Mouse (Mus musculus): ENCODE measurements around the gene Podxl. TPM values are rescaled to one million over a fixed set of nuclear protein-coding genes. Genes with fewer than 3 reads are reported as not detected.
"Not testable (repeated sequence)": the region's sequence is repeated elsewhere in the genome, so short reads cannot be mapped to it uniquely, and the experiment has no call there.

The Podxl gene
- total RNA-seq, 2 experiments from 2014 or later, result 18.5 to 28.4 TPM

DNA sequence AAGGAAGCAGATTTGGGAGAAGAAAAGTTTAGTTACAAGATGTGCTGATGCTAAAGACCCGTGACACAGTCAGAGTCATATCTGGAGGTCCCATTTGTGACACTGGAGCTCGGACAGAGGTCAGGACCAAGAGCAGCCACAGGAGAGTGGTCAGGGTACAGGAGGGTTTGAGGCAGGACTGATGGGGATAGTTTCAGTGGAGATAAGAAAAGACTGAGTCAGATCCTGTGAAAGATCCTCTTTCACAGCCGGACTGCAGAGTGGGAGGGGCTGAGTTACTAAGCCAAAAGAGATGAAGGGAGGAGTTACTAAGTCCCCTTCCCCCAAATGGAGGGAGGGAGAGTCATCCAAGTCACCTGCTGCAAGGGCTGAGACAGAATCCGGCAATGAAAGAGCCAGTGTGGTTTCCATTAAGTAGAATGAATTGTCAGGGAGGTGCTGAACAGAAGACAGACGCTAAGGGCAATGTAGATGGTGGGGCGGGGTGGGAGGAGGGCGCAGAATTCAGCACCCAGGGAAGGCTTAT lies 4.4 kb upstream of the Podxl start:
- DNase-seq, result no peak

GRCm38 (mm10) chr6:31567200-31567599 lies 3.4 kb upstream of the Podxl start:
- no peak for DNase-seq

DNA sequence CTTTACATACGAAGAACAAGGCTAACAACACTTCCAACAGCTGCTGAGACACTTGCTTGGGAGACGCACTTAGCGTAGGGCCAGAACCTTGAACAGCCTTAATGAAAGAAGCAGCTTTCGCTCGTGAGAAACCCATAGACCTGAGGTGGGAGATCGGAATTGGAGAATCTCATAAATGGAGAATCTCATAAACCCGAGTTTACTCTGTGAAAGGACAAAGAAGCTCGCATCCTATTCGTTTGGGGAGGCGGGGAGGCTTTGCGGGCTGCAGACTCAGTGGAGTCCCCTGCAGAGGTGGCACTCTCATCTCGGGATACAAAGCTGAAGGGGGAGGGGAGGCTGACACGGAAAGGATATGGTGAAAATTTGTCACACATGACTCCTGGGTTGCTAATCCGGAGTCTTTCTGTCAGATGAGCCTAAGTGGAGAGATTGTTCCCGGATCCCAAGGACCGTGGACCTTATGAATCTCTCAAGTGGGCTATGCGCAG lies 1.2 kb upstream of the Podxl start:
- DNase-seq, result no peak

- no peak for DNase-seq
Measured at GRCm38 (mm10) chr6:31564182-31564531, 376 bp upstream of the Podxl start.

DNA sequence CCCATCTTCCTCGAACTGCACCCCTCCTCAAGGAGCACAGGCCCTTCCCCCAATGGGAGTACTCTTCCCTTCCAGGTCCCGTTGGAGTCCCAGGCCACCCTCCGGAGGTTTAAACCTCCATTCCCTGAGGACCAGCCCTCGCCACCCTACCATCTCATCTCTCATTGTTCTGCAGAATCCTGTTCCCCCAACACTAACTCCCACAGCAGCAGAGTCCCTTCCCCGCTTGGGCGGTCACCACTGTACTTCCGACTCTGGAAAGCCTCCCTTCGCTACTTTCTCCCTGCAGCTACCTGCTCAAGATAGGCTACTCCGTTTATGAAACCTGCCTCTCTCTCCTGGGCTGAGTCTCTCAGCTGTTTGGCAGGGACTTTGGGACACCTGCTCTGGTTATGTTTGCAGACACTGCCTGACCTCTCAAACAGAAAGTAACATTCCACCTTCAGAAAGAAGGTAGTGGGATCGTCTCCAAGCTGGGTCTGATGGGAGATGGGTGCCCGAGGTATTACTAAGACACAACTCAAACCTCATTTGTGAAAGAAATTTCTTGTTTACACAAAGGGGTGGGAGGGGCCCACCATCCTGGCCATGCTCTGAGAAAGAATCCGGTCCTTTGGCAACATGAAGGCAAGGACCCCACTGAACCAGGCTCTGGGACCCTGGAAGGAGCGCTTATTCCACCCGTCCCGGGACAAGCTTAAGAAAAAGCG lies 1.3 kb downstream of the Podxl start:
- no peak for DNase-seq

DNA sequence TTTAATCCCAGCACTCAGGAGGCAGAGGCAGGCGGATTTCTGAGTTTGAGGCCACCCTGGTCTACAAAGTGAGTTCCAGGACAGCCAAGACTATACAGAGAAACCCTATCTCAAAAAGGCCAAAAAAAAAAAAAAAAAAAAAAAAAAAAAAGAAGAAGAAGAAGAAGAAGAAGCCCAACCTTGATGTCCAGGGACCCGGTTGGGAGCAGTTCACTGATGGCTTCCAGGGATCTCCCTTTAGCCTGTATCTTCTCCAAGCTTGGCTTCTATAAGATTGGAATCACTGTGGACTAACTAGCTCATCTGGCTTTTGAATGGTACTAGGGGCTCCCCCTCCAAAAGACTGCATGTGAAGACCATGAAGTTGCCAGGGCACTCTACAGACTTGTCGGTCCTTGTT lies 1.8 kb downstream of the Podxl start:
- DNase-seq, result not testable (repeated sequence)

DNA sequence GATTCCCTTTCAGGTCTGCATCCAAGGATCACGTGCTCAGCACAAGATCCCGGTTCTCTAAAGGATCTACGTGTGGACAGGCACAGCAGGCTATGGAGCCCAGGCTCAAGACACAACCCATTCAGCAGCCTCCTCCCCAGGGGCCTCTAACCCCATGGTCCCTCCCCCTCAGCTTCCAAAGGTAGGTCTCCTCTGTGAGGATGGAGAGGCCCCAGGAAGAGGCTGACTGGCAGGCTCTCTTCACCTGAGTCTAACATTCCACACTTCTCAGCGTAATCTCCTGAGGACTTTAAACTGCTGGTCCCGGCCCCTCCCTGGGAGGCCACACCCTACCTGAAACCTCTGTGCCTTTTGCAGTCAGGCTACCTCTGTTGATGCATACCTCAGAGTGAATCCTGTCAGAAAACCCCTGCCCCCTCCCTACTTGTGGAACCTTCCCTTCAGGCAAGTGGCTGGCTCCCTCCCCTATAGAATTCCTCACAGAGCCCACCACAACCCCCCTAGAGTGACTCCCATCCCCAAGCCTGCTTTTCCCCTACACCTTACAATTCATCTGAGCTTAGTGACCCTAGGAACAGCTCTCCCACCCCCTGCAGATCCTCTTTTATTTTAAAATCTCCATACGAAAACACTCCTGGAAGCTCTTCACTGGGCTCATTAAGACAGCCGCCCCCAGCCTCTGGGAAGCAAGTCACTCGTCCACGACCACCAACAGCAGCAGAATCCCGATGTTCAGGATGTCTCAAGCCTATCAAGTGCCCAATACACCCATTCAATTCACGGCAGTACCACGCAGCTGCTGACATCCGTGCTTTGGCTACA lies 3.4 kb downstream of the Podxl start:
- DNase-seq, result no peak

- no peak for DNase-seq
Measured at GRCm38 (mm10) chr6:31556460-31557100, 7.2 kb downstream of the Podxl start.

- DNase-seq, result peak; percentile 36
Measured at GRCm38 (mm10) chr6:31550876-31551532, 12.8 kb downstream of the Podxl start.

GRCm38 (mm10) chr6:31549361-31550051 lies 14.3 kb downstream of the Podxl start:
- DNase-seq, result peak; percentile 55

DNA sequence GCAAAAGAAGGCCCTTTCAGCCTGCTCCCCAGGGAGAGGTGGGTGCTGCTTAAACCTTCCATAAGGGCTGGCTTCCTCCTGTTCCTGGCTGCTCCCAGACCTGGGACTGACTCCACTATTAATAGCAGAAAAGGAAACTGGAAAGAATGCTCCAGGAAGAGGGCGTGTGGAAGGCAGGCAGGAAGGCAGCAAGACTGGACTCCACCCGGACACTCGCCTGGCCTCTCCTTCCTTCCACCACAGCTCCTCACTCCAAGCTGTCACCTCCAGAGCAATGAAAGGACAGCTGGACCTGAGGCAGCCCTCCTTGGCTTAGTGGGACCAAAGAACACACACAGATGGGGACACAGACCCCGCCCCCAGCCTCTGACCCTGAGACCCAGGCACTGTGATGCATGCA lies 19.5 kb downstream of the Podxl start:
- peak; percentile 47 for DNase-seq

DNA sequence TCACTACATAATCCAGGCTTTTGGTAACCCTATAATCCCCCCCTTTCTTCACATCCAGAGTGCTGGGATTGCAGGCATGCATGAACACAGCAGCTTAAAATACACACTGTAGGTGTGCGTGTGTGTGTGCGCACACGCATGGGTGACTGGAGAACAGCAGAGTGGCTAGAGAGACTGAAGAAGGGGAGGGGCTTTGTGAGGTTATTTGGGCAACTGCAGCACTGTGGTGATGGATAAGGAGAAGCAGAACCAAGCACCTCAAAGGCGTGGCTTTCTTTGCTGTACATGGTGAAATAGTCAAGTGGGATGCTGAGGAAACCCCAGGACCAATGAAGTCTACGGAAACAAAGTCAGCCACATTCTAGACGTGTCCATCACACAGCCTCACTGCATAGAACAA lies 23.8 kb downstream of the Podxl start:
- DNase-seq, result no peak

GRCm38 (mm10) chr6:31538112-31538511 lies 25.7 kb downstream of the Podxl start:
- no peak for DNase-seq

DNA sequence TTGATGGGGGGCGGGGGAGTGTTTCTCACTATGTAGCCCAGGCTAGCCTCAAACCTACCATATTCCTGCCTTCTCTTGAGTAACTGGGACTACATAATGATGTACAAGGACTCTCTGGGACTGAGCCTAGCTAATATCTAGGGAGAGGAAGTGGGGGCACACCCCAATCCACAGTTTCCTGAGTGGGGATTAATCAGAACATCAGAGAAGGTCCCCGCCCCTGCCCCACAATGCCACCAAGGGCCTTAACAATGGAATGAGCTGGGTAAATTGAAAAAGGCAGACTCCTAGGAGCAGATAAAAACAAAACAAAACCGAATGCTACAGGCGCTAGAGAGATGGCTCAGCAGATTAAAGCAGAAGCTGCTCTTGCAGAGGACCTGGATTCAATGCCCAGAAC lies 26.6 kb downstream of the Podxl start:
- DNase-seq, result no peak

GRCm38 (mm10) chr6:31534705-31535104 lies 29.1 kb downstream of the Podxl start:
- no peak for DNase-seq

GRCm38 (mm10) chr6:31531880-31532279 lies 31.9 kb downstream of the Podxl start:
- no peak for DNase-seq

DNA sequence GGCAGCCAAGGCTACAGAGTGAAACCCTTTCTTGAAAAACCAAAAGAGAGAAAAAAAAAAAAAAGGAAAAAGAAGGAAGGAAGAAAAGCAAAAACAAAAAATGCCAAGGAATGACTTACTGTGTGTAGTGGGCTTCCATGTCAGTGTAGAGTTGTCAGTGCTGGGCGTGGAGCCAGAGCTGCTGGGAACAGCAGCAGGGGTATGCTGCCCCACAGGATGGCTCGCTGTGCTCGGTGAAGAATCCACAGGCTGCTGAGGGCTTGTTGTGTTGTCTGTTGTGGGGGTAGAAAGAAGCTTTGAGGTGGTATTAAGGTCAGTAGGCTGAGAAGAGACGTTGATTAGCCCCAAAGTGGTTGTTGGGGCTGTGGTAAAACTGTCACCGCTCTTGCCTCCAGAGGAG lies 35.4 kb downstream of the Podxl start:
- no peak for DNase-seq

GRCm38 (mm10) chr6:31527897-31528296 lies 35.9 kb downstream of the Podxl start:
- DNase-seq, result no peak

DNA sequence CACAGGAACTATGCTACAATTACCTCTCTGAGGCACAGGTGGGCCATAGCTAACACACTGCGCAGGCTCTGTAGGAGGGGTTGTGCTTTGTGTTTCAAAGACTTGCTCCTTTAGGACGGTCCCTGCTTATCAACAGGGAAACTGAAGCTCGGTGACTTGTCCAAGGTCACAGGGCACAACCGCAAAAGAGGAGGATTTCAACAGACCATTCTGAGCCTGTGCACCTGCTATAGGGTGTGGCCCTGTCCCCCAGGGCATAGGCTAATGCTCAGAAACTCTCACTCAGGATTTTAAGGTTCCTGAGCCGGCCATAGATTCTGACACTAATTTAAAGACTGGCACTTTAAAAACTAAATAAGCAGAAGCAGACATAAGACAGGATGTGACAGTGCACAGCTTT lies 36.9 kb downstream of the Podxl start:
- no peak for DNase-seq

- no peak for DNase-seq
Measured at GRCm38 (mm10) chr6:31525231-31525900, 38.4 kb downstream of the Podxl start.

GRCm38 (mm10) chr6:31524647-31525046 lies 39.1 kb downstream of the Podxl start:
- no peak for DNase-seq

All from gastrocnemius, postnatal 25 days (tissue).